Mouse (Mus musculus) heart, embryonic 11.5 days (tissue): Measurements from ENCODE around the gene Syn2. TPM values are rescaled to one million over a fixed set of nuclear protein-coding genes. Genes with fewer than 3 reads are reported as not detected.

Experiments used
- ATAC-seq: fragments of 200-750 bp; cut with Nextera tagmentation; replicated peaks from 2 replicates; pipeline ENCODE4 v1.8.0; 2017; ENCODE audit warnings: moderate library complexity; ENCODE audit not compliant: insufficient number of reproducible peaks, low FRiP score, low TSS enrichment
- H3K27ac ChIP-seq: fragments of 300-500 bp; sonication (generic); 2 replicates; pipeline ENCODE4 v1.5.1; 2014; ENCODE audit warnings: mild to moderate bottlenecking, low read depth, low read length
- H3K27me3 ChIP-seq: fragments of 300-500 bp; sonication (generic); 2 replicates; pipeline ENCODE4 v1.6.1; 2014; ENCODE audit warnings: mild to moderate bottlenecking, low read length, mixed read lengths; ENCODE audit not compliant: control insufficient read depth, insufficient read depth
- H3K36me3 ChIP-seq: fragments of 300-500 bp; sonication (generic); 2 replicates; pipeline ENCODE4 v1.6.1; 2014; ENCODE audit warnings: mild to moderate bottlenecking, low read length, moderate library complexity, mixed read lengths; ENCODE audit not compliant: control insufficient read depth, insufficient read depth
- H3K4me1 ChIP-seq: fragments of 300-500 bp; sonication (generic); 2 replicates; pipeline ENCODE4 v1.6.1; 2014; ENCODE audit warnings: low read length; ENCODE audit not compliant: control insufficient read depth, insufficient read depth
- H3K4me2 ChIP-seq: fragments of 300-500 bp; sonication (generic); 2 replicates; pipeline ENCODE4 v1.6.1; 2014; ENCODE audit warnings: mild to moderate bottlenecking, moderate library complexity
- H3K4me3 ChIP-seq: fragments of 300-500 bp; sonication (generic); 2 replicates; pipeline ENCODE4 v1.5.1; 2014; ENCODE audit warnings: low read depth, low read length
- H3K9ac ChIP-seq: fragments of 300-500 bp; sonication (generic); 2 replicates; pipeline ENCODE4 v1.6.1; 2014; ENCODE audit warnings: mild to moderate bottlenecking, low read depth, low read length, moderate library complexity
- H3K9me3 ChIP-seq: fragments of 300-500 bp; sonication (generic); replicated peaks from 2 replicates; pipeline ENCODE4 v1.6.1; 2016; ENCODE audit warnings: low read length; ENCODE audit not compliant: control insufficient read depth
- WGBS: fragments of 180-500 bp; shearing (Covaris S2); extraction: QIAGEN DNeasy Blood & Tissue Kit; methylation state at CpG from one replicate; pipeline ENCODE4 v1.1.7; 2014; ENCODE audit not compliant: insufficient replicate concordance; 5-methylcytosine and 5-hydroxymethylcytosine counted together
- polyA plus RNA-seq: library from polyadenylated mRNA; unstranded; fragments of >200 nt; fragmentation: Nextera tagmentation; extraction: Ambion mirVana; gene quantifications from 2 replicates; pipeline ENCODE4 v1.2.1, GENCODE M21; 2014

Gene Syn2
- polyA plus RNA-seq, 1 experiment from 2014 or later, result 0.99 TPM

DNA sequence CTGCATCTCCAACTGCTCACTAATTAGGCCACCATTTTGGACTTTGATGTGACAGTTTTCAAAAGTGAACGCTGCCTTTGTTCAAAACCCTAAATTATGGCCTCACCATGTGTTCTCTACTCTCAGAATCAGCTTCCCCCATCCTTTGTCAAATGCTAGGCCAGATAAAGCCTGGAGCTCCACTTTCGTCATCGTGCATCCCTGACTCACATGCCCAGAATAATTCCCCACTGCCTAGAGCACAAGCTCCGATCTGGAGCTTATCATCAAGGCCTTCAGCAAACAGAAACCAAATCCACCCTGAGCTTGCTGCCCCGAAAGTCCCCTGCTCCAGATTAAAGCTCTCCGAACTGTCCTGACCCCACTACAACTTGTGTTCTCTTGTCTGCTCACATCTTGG lies 157.9 kb downstream of the Syn2 start:
- 39% methylated on average over 6 of the region's 6 CpGs for WGBS
- Histone ChIP-seq H3K4me2 (peak overlapping the region; percentile 1; the same call in 1 of the 2 replicates), H3K9me3 (no peaks in the 10 kb centered on the region), H3K36me3 (no peaks in the 10 kb centered on the region), H3K27ac (no peak overlapping the region), H3K9ac (0 out of 2 replicates have a peak overlapping the region, but pooled peaks have one; percentile 2), H3K4me1 (peaks cover 10% of the 10 kb centered on the region), H3K27me3 (peaks cover 26% of the 10 kb centered on the region), H3K4me3 (no peak overlapping the region)
- ATAC-seq, result no peak

GRCm38 (mm10) chr6:115293877-115294276 lies 159.2 kb downstream of the Syn2 start:
- Histone ChIP-seq H3K27ac (no peak overlapping the region), H3K36me3 (no peaks in the 10 kb centered on the region)
- 74% methylated on average over 2 of the region's 2 CpGs for WGBS

DNA sequence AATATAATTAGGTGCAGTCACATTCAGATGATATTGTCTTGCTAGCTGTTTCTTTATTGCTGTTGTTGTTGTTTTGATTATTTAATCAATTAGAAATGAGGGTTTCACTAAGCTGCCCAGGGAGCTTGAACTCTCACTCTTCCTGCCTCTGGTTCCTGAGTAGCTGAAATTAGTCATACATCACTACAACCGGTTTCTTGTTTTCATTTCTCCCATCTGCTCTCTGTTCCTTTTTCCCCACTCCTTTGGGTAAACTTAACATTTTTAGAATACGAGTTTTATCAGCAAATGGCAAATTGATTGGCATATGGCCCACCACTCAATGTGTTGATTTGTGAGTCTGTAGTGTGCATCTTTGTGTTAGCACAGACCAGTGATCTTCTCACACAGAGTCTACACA lies 172.4 kb downstream of the Syn2 start:
- H3K36me3 ChIP-seq, result no peaks in the 10 kb centered on the region
- H3K9me3 ChIP-seq, result no peaks in the 10 kb centered on the region
- ATAC-seq, result no peak
- no peak overlapping the region for H3K9ac ChIP-seq
- 62% methylated on average over 2 of the region's 2 CpGs for WGBS
- H3K4me3 ChIP-seq, result no peak overlapping the region
- H3K27me3 ChIP-seq, result no peaks in the 10 kb centered on the region
- no peak overlapping the region for H3K27ac ChIP-seq
- no peak overlapping the region for H3K4me2 ChIP-seq
- H3K4me1 ChIP-seq, result no peaks in the 10 kb centered on the region

More at GRCm38 (mm10) chr6:115293877-115294276, 159.2 kb downstream of the Syn2 start:
- ATAC-seq, result no peak
- H3K4me2 ChIP-seq, result no peak overlapping the region
- H3K4me3 ChIP-seq, result no peak overlapping the region
- H3K27me3 ChIP-seq, result peaks cover 19% of the 10 kb centered on the region
- peaks cover 8% of the 10 kb centered on the region; the same call in 1 of the 2 replicates for H3K4me1 ChIP-seq
- 0 out of 2 replicates have a peak, but pooled peaks cover 2% of the 10 kb centered on the region for H3K9me3 ChIP-seq
- H3K9ac ChIP-seq, result no peak overlapping the region

- H3K9me3 ChIP-seq, result no peaks in the 10 kb centered on the region
- no peak for ATAC-seq
- H3K4me2 ChIP-seq, result no peak overlapping the region
- no peaks in the 10 kb centered on the region for H3K27me3 ChIP-seq
- no peak overlapping the region for H3K4me3 ChIP-seq
- no peak overlapping the region for H3K27ac ChIP-seq
- H3K9ac ChIP-seq, result no peak overlapping the region
- no peaks in the 10 kb centered on the region for H3K4me1 ChIP-seq
- 76% methylated on average over 12 of the region's 12 CpGs for WGBS
- no peaks in the 10 kb centered on the region for H3K36me3 ChIP-seq
Observed at GRCm38 (mm10) chr6:115312780-115313179, 178.1 kb downstream of the Syn2 start.

DNA sequence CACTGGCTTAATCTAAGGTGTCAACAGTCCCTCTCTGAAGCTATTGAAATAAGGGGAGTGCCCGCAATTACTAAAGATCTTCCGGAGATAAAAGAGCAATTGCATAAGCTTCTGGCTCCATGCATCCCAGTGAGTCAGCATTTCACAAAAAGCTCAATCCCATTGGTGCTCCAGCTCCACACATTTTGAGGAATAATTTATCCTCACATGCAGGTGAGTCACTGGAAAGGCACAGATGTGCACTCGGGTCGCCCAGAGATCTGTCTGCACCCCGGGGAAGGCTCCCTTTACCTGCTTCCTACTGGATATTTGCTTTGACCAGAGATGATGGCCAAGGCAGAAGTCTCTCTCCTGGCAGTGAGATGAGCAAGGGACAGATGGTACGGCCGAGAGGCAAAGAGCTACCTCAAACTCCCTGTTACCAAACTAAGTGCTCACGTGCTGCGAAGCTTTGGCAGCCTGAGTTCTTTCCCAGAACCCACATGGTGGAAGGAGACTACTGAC lies 178.6 kb downstream of the Syn2 start:
- Histone ChIP-seq H3K9me3 (no peaks in the 10 kb centered on the region), H3K9ac (no peak overlapping the region), H3K4me2 (no peak overlapping the region), H3K4me1 (no peaks in the 10 kb centered on the region), H3K36me3 (no peaks in the 10 kb centered on the region), H3K4me3 (no peak overlapping the region), H3K27me3 (no peaks in the 10 kb centered on the region), H3K27ac (no peak overlapping the region)
- WGBS, result 70% methylated on average over 9 of the region's 9 CpGs
- ATAC-seq, result no peak

DNA sequence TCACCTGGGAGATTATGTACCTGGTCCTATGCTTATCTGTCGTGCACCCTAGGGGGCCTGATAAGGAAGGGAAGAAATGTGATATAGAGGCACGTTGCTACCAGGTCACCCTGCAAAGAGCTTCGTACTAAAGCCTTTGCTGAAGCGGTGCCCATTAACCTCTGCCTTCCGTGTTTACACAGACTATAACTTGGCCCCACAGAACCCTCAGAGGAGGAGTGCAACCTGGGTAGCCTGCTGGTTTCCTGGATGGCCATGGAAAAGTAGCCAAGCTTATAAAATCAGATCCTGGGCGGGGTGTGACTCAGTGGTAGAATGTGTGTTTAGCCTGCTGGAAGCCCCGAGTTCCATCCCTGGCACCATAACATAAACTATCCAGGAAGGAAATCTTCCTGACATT lies 179.2 kb downstream of the Syn2 start:
- ATAC-seq, result no peak
- H3K27ac ChIP-seq, result no peak overlapping the region
- WGBS, result 53% methylated on average over 7 of the region's 7 CpGs
- no peaks in the 10 kb centered on the region for H3K9me3 ChIP-seq
- H3K4me1 ChIP-seq, result no peaks in the 10 kb centered on the region
- H3K27me3 ChIP-seq, result no peaks in the 10 kb centered on the region
- no peaks in the 10 kb centered on the region for H3K36me3 ChIP-seq
- no peak overlapping the region for H3K4me3 ChIP-seq
- H3K9ac ChIP-seq, result no peak overlapping the region
- no peak overlapping the region for H3K4me2 ChIP-seq

GRCm38 (mm10) chr6:115315770-115316169 lies 181.1 kb downstream of the Syn2 start:
- no peak overlapping the region for H3K4me2 ChIP-seq
- no peak overlapping the region for H3K27ac ChIP-seq
- no peaks in the 10 kb centered on the region for H3K9me3 ChIP-seq
- H3K36me3 ChIP-seq, result no peaks in the 10 kb centered on the region
- 78% methylated on average over 4 of the region's 4 CpGs for WGBS
- ATAC-seq, result no peak
- H3K9ac ChIP-seq, result no peak overlapping the region
- no peaks in the 10 kb centered on the region for H3K27me3 ChIP-seq
- H3K4me1 ChIP-seq, result no peaks in the 10 kb centered on the region
- no peak overlapping the region for H3K4me3 ChIP-seq

DNA sequence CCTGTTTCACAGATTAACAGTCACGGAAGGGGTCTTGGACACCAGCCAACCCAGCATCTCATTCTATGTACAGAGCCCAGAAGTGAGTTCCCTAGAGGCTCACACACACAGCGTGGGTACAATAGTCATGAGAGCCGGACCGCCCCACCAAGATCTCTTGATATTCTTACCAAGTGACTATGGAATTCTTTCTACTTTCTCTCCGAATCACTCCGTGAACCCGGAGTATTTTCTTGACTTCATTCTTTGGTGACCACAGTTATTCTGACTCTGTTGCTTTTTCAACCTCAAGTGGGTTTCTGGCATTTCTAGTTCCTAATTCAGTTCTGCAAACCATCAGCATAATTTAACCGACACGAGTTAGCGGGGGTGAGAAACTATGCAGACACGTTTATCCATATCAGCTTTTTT lies 182.1 kb downstream of the Syn2 start:
- no peak for ATAC-seq
- Histone ChIP-seq H3K9ac (no peak overlapping the region), H3K4me1 (no peaks in the 10 kb centered on the region), H3K4me3 (no peak overlapping the region), H3K36me3 (no peaks in the 10 kb centered on the region), H3K27me3 (no peaks in the 10 kb centered on the region), H3K27ac (no peak overlapping the region), H3K4me2 (no peak overlapping the region), H3K9me3 (no peaks in the 10 kb centered on the region)
- 70% methylated on average over 11 of the region's 11 CpGs for WGBS

DNA sequence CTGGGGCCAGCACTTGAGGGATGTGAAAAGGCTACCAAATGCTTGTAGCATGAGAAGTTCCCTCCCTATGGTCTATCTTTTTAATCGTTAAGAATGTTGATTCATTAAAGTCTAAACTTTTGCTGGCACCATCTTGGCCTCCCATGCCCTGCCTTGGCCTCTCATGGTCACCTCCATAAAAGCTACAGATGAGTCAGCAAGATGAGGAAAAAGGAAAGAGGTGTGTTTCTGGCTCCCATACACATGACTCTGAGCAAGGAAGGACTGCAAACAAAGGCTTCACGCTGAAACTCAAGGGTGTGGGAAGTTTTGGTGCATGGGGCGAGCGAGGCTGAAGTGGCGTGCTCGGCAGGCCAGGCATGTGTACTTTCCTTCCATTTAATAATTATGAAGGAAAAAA lies 184.1 kb downstream of the Syn2 start:
- no peaks in the 10 kb centered on the region for H3K27me3 ChIP-seq
- WGBS, result 74% methylated on average over 6 of the region's 6 CpGs
- H3K9me3 ChIP-seq, result no peaks in the 10 kb centered on the region
- H3K4me3 ChIP-seq, result no peak overlapping the region
- no peak overlapping the region for H3K9ac ChIP-seq
- H3K27ac ChIP-seq, result no peak overlapping the region
- H3K36me3 ChIP-seq, result no peaks in the 10 kb centered on the region
- ATAC-seq, result no peak
- H3K4me1 ChIP-seq, result no peaks in the 10 kb centered on the region
- no peak overlapping the region for H3K4me2 ChIP-seq
